Mouse (Mus musculus) lung, postnatal 14 days (tissue): ENCODE measurements around the gene Lrrc8d.
"Not testable (repeated sequence)": the region's sequence is repeated elsewhere in the genome, so short reads cannot be mapped to it uniquely, and the experiment has no call there.

Source experiments
- DNase-seq: peaks from one replicate; pipeline ENCODE4 v3.0.0; 2021

Gene Lrrc8d

DNA sequence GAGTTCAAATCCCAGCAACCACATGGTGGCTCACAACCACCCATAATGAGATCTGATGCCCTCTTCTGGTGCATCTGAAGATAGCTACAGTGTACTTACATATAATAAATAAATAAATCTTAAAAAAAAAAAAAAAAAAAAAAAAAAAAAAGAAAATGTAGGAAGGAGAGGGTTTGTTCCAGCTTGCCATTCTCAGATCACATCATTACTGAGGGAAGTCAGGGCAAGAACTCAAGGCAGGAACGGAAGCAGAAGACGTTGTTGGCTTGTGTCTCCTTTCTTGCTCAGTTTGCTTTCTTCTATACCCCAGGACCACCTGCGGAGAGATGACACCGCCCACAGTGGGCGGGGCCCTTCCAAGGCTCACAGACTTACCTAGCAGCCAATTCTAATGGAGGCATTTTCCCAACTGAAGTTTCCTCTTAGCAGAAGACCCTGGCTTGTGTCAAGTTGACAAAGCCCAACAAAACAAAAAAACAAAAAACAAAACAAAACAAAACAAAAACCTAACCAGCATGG is 165.4 kb downstream of the Lrrc8d start:
- DNase-seq = not testable (repeated sequence)

DNA sequence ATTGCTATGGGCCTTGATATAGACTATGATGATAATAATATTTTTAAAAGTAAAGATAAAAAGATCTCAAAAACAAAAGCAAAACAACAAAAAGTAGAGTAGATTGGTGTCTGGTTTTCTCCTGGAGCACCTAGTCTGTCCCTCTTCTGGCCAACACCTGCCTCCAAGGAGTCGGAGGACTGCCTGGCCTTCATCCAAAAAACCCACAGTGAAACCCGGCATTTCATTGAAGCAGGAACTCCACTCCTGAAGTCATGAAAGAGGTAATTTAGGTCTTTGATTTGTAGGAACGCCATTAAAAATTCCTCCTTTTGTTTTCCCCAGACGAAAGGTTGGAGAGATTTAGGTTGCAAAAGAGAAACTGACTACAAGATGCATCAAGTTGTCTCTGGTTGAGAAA is 167.7 kb downstream of the Lrrc8d start:
- no peak for DNase-seq

DNA sequence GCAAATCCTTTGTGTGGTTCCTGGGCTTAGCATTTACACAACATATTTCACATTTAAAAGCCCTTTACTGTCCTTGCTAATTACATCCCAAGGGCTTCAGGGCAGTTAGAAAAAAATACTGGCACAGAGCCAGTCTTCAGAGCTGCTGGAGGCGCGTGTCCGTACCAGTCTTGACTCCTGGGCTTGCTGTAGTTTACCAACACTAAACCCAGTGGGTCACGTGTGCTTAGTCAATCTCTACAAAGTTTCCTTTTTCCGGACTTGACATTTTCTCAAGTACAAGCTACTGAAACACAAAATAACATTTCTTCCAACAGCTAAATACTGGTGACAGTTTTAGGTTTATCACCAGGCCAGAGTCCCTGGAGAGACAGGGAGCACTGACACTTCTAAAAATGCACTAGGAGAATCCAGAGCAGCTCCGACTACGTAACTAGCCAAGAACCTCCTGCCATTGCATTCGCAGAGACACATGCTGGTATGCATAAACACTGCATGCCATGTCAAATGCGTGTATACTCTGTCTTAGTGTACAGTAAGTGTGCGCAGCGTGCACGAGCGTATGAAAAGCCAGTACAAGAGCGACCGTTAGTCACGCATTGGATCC is 168.2 kb downstream of the Lrrc8d start:
- DNase-seq = peak; percentile 49

DNA sequence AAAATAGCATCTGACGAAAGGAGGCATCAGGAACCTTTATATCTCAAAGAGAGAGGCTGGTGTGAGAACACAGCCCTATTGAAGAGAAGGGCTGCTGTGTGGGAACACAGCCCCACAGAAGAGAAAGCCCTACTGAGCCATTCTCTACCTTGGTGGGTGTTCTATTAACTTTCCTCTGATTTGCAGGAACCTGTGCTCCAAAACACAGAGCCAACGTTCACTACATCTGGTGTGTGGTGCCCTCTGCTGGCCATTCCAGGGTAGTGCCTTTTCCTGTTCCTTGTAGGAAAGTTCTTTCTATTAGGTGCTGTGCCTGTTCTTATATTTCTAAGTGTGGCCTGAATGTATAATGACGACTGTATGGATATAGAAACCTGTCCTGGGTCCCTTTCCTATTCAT is 168.8 kb downstream of the Lrrc8d start:
- peak; percentile 91 for DNase-seq

DNA sequence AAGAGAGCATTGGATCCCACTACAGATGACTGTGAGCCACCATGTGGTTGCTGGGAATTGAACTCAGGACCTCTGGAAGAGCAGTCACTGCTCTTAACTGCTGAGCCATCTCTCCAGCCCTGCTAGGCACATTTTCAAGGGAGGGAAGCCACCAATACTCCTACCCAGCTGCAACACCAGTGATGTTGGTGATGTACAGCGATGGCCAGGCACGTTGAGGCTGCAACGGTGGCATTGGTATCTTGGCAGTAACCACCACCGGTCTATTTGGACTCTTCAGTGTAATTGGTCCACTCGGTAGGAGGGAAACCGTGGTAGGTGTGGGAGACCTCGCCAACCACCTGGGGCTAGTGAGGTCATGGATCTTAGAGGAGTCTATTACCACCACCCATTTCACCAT is 170.0 kb downstream of the Lrrc8d start:
- no peak for DNase-seq

DNA sequence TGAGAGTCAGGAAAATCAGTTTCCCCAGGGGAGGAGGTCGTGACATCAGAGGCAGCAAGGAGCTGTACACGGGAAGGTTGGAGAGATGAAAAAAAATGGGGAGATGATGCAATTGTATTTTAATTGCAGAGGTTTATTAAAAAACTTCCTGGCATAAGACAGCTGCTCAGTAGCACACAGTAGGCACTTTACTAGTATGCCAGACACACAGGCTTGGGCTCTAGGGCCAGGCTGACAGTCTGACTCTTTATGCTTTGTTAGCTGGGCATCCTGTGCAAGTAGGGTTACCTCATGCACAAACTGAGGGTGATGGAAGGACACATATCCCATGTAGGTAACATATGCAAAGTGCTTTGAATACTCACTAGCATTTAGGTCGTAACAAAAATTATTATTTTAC is 171.4 kb downstream of the Lrrc8d start:
- no peak for DNase-seq

DNA sequence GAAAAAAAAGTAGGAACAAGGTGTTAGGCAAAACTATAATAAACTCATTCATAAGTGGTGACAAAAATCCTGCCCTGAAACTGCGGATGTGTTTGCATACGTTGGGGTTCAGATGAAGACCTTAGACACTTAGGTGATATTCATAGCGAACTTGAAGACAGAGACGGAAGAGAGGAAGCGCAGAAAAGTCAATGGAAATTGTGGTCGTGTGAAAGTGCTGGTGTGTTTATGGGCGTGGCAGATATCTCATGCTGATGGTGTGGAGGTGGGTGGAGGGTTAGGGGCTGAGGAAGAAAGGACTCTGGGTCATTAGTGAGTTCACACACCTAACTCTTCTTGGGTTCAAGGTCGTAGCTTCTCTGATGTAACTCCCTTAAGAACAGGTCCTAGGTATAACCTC is 172.4 kb downstream of the Lrrc8d start:
- DNase-seq = no peak

DNA sequence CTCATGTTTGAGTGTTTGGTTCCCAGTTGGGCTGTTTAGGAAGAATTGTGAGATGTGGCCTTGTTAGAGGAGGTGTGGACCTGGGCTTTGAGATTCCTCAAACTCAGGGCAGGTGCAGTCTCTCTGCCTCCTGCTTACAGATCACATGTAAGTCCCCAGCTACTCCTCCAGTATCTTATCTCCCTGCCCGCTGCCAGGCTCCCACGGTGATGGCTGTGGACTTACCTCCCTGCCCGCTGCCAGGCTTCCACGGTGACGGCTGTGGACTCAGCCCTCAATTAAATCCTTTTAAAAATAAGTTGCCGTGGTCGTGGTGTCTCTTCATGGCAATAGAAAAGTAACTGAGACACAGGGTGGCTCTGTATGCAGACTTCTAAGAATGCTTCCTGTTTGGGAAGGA is 173.1 kb downstream of the Lrrc8d start:
- no peak for DNase-seq

DNA sequence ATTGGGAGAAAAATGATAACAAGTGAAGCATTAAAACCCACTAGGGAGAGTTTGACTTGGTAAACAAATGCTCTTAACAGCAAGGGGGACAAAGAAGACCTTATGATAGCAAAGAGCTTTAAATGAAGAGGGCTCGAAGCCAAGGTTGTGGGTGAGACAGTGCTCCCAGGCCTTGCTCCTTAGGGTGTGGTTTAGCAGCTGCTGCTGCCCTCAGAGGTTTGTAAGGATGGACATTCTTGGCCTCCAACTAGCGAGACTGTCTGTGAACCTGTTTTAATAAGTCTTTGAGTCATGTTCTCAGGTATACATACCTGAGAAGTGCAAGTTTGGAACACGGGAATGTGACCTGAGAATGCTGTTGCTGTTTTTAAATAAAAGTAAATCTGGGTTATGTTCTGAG is 174.0 kb downstream of the Lrrc8d start:
- DNase-seq = no peak

DNA sequence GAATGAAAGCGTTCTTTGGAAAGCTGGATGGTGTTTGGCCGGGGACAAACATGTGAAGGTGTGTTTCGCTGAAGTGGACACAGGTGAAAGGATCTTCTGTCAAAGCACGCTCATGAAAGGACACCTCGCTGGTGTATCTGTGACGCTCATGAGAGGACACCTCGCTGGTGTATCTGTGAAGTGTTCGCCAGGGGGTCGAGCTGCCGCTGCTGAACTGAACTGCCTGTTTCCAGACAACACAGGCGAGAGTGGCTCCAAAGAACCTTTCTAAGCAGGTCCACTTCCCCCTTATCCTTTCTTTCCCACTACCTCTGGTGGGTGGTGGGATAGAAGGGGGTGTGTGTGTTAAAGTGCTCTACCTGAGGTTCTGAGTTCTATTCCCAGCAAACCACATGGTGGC is 174.7 kb downstream of the Lrrc8d start:
- DNase-seq = no peak

DNA sequence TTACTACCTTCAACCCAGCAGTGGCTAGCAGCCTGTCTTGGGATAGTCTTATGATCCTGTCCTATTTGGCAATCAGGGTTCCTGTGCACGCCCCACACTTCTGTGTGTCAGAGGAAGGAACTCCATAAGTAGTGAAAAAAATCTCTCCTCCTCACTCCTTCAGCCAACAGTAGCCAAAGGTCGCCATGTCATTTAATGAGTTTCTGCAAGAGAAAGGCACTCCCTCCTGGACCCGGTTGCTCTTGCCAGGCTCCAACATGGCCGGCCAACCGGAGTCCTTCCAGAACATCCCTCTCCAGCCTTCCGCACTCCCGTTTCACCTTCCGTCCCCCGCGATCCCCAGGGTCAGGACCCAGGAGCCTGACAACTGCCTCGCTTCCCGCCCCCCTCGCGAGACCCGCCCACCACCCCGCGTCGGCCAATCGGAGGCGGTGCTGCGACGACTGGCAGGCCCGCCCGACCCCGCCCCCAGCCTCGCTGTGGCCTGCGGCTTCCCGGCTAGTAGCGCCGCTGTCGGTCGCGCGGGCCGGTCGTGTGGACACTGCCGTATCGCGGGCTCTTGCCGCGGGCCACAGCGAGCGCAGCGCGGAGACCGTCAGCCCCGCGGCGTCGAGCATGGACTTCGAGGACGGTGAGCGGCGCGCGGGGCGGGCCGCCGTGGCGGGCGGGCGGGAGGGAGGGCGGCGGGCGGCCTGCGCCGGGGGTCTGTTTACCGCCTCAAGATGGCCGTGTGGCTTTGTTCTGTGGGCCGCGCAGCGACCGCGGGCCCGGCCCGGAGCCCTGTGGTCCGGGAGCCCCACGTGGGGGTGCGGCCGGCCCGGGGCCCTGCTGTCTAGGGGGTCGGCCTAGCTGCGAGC is 176.5 kb downstream of the Lrrc8d start, which contains the start of gene Zfp326:
Zfp326 (plus strand) TSS at position 498 of the 857 bp plus-strand sequence.
- peak; percentile 92 for DNase-seq

DNA sequence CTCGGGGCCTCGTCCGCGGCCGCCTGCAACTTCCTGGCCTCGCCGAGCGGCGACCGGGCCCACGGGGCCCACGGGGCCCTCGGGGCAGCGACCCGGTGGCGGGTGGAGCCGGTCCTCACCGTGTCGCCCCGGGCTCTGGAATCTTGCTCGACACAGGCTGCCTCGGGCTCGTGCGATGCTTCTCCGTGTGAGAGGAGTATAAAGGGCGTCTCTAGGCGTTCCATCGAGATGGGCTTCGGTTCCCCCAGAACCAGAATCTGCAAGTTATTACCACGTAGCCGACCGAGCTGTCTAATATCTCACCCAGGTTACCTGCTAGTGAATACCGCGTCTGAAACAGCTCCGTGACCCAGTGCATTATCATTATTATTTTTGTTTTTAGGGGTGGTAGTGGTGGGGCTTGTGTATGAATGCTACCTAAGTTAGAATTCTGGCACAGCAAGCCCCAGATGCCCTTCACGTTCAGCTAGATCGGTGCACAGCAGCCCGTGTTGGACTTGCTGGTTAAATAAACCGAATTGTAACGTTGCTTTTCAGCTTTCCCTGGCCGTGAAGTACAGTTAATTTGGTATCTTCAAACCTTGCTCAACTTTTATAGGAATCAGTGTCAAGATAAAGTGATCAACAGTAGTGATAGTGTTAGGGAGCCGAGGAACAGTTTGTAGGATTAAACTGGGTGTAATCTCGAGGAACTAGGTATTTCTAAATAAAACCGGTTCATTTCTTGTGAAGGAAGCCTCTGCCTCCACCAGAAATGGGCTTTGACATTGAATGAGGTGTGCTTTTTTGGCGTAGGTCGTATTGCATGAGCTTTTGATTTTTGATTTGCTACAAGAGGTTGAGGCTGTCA is 177.4 kb downstream of the Lrrc8d start:
- DNase-seq = no peak
